Mouse (Mus musculus) ES-Bruce4 (cell line): ENCODE measurements around the gene Piwil4. TPM values are rescaled to one million over a fixed set of nuclear protein-coding genes. Genes with fewer than 3 reads are reported as not detected.

ENCODE experiments used
- H3K27ac ChIP-seq: 2 replicates; pipeline ENCODE4 v1.5.1; 2012; ENCODE audit warnings: low read length, inconsistent platforms; ENCODE audit not compliant: insufficient read depth
- H3K27me3 ChIP-seq: 2 replicates; pipeline ENCODE4 v1.6.1; 2012; ENCODE audit warnings: mild to moderate bottlenecking, low read length, inconsistent platforms; ENCODE audit not compliant: control insufficient read depth, poor library complexity, insufficient read depth, severe bottlenecking
- H3K36me3 ChIP-seq: 2 replicates; pipeline ENCODE4 v1.6.1; 2012; ENCODE audit warnings: inconsistent platforms, mild to moderate bottlenecking, low read length, moderate library complexity; ENCODE audit not compliant: control insufficient read depth, poor library complexity, insufficient read depth, severe bottlenecking
- H3K4me1 ChIP-seq: one replicate; pipeline ENCODE4 v1.8.1; 2011; ENCODE audit warnings: low read length; ENCODE audit not compliant: control insufficient read depth, insufficient read depth
- H3K4me3 ChIP-seq: 2 replicates; pipeline ENCODE4 v1.5.1; 2011; ENCODE audit warnings: low read depth, mild to moderate bottlenecking, low read length
- H3K9ac ChIP-seq: 2 replicates; pipeline ENCODE4 v1.6.1; 2012; ENCODE audit warnings: low read depth, mild to moderate bottlenecking, inconsistent platforms; ENCODE audit not compliant: poor library complexity, severe bottlenecking
- H3K9me3 ChIP-seq: replicated peaks from 2 replicates; pipeline ENCODE4 v1.6.1; 2012; ENCODE audit warnings: mild to moderate bottlenecking, low read length, inconsistent platforms; ENCODE audit not compliant: control insufficient read depth, poor library complexity, insufficient read depth, severe bottlenecking
- CTCF ChIP-seq: IDR thresholded peaks from one replicate; pipeline ENCODE4 v1.8.1; 2011; ENCODE audit warnings: low read depth, low read length
- EP300 ChIP-seq: IDR thresholded peaks from 2 replicates; pipeline ENCODE4 v1.6.1; 2011; ENCODE audit warnings: low read depth, low read length; ENCODE audit not compliant: insufficient read depth
- POLR2A ChIP-seq: IDR thresholded peaks from one replicate; pipeline ENCODE4 v1.8.1; 2011; ENCODE audit warnings: low read length; ENCODE audit not compliant: insufficient read depth
- polyA plus RNA-seq: library from polyadenylated mRNA; stranded (reverse); fragments of >200 nt; gene quantifications from 2 replicates; pipeline ENCODE4 v1.2.4, GENCODE M21; 2011; ENCODE audit warnings: low read depth; ENCODE audit not compliant: missing spikeins, insufficient read depth, insufficient read length

Piwil4 gene
- polyA plus RNA-seq, 1 experiment: not detected

GRCm38 (mm10) chr9:14772074-14772473 lies 31.5 kb upstream of the Piwil4 start:
- Histone ChIP-seq H3K9ac (no peak overlapping the region), H3K4me3 (no peak overlapping the region), H3K27me3 (no peaks in the 10 kb centered on the region), H3K4me1 (no peaks in the 10 kb centered on the region), H3K36me3 (no peaks in the 10 kb centered on the region), H3K9me3 (no peaks in the 10 kb centered on the region), H3K27ac (no peak overlapping the region)
- no peak for TF ChIP-seq POLR2A
- TF ChIP-seq EP300: no peak
- no peak for TF ChIP-seq CTCF

GRCm38 (mm10) chr9:14770803-14771471 lies 30.4 kb upstream of the Piwil4 start, which contains the start of gene 1700012B09Rik:
1700012B09Rik (minus strand) TSS chr9:14771030.
- Histone ChIP-seq H3K9ac (no peak within 1 kb of the TSS), H3K27me3 (no peaks in the 10 kb centered on the region), H3K9me3 (no peaks in the 10 kb centered on the region), H3K4me3 (peak within 1 kb of the TSS; percentile 10; the same call in 1 of the 2 replicates), H3K36me3 (no peaks in the 10 kb centered on the region), H3K4me1 (no peaks in the 10 kb centered on the region), H3K27ac (no peak within 1 kb of the TSS)
- TF ChIP-seq CTCF (no peak), EP300 (no peak), POLR2A (no peak)

GRCm38 (mm10) chr9:14769811-14770210 lies 29.3 kb upstream of the Piwil4 start:
- TF ChIP-seq CTCF: no peak
- no peak for TF ChIP-seq POLR2A
- Histone ChIP-seq H3K27me3 (no peaks in the 10 kb centered on the region), H3K4me3 (no peak overlapping the region), H3K9ac (no peak overlapping the region), H3K9me3 (no peaks in the 10 kb centered on the region), H3K4me1 (no peaks in the 10 kb centered on the region), H3K27ac (no peak overlapping the region), H3K36me3 (no peaks in the 10 kb centered on the region)

GRCm38 (mm10) chr9:14764765-14765164 lies 24.2 kb upstream of the Piwil4 start:
- Histone ChIP-seq H3K4me1 (no peaks in the 10 kb centered on the region), H3K27me3 (no peaks in the 10 kb centered on the region), H3K9ac (no peak overlapping the region), H3K27ac (no peak overlapping the region), H3K4me3 (no peak overlapping the region), H3K36me3 (no peaks in the 10 kb centered on the region), H3K9me3 (no peaks in the 10 kb centered on the region)
- no peak for TF ChIP-seq CTCF
- TF ChIP-seq EP300: no peak
- TF ChIP-seq POLR2A: no peak

GRCm38 (mm10) chr9:14759261-14759660 lies 18.7 kb upstream of the Piwil4 start:
- Histone ChIP-seq H3K9ac (no peak overlapping the region), H3K4me3 (no peak overlapping the region), H3K36me3 (no peaks in the 10 kb centered on the region), H3K27me3 (no peaks in the 10 kb centered on the region), H3K9me3 (no peaks in the 10 kb centered on the region), H3K4me1 (no peaks in the 10 kb centered on the region), H3K27ac (no peak overlapping the region)
- TF ChIP-seq CTCF (no peak), EP300 (no peak), POLR2A (no peak)

- Histone ChIP-seq H3K9me3 (no peaks in the 10 kb centered on the region), H3K27me3 (no peaks in the 10 kb centered on the region), H3K4me3 (no peak overlapping the region), H3K27ac (no peak overlapping the region), H3K4me1 (no peaks in the 10 kb centered on the region), H3K36me3 (no peaks in the 10 kb centered on the region), H3K9ac (no peak overlapping the region)
- TF ChIP-seq EP300 (no peak), POLR2A (no peak)
Observed at GRCm38 (mm10) chr9:14758590-14758989, 18.1 kb upstream of the Piwil4 start.
